Mouse (Mus musculus) B cell, adult 2 months (primary cell): ENCODE results near the gene Ugt1a2.

Experiments used
- DNase-seq, 2 experiments: peaks; one replicate each; pipeline ENCODE4 v3.0.0; 2022

Ugt1a2 gene

GRCm38 (mm10) chr1:88259643-88260024 is 59.2 kb downstream of the Ugt1a2 start:
- DNase-seq: no peak

DNA sequence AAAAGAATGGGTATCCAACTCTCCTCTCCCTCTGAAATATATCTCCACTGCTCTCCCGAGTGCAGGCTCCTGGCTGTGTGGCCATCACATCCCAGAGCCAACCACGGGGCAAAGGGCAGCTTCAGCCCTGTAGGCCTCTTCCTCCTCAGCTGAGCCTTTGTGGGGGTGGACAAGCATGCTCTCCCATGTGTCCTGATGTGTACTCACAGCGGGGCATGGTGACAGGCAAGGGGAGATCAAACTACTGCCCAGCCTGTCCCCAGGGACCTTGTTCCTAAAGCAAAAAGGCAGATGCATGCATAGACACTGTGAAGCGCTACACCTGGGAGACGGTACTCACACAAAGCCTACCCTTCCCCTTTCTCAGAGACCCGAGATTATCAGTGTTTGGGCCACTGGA is 59.7 kb downstream of the Ugt1a2 start:
- no peak for DNase-seq

DNA sequence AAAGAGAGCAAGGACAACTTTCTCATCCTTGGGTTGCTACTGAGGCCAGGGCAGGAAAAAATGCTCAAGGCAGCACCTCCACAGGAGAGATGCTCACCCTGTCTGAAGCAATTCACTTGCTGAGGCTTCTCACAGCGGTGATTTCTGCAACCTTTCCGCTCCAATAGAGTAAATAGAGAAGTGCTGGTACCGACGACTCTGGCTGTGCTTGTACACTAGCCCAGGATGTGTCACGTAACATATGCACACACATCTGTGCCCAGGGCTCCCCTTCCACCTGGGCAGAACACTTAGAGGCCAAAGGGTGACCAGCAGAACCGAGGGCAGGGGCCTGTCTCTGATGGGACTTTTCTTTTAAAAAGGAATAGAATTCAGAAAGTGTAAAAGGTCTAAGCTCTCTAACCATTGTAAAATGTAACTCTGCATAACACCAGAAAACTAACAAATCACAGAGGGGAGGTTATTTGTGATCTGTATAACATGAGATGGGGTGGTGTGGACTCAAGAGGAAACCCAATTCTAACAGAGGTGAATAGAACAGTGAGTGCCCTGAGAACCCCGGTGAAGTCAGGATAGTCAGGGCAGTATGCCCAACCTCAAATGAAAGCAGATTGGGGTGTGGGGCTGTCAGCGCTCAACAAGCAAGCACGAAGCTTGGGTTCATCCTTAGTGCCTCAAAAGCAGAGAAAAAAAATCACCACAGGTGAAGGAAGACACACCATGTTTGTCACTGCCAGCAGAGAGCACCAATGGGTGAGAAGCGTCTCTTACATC is 60.4 kb downstream of the Ugt1a2 start:
- DNase-seq: no peak

DNA sequence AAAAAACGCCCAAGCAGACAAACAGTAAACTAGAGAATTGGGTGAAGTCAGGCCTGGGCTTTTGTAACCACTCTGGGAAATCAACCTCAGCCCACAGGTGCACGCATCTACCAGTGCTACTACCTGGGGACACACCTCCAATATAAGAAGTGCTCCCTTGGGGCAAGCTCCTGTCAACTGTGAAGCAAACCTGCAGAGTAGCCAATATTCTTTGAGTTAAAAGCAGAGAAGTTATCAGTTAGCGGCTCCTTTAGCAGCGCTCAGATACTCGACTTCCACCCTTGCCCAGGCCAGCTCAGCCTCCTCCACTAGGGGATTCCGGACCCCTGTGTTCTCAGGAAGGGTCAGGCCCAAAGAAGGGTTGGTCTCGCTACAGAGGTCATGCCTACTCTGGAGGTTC is 61.3 kb downstream of the Ugt1a2 start:
- DNase-seq: no peak

GRCm38 (mm10) chr1:88262255-88262654 is 61.9 kb downstream of the Ugt1a2 start:
- no peak for DNase-seq

DNA sequence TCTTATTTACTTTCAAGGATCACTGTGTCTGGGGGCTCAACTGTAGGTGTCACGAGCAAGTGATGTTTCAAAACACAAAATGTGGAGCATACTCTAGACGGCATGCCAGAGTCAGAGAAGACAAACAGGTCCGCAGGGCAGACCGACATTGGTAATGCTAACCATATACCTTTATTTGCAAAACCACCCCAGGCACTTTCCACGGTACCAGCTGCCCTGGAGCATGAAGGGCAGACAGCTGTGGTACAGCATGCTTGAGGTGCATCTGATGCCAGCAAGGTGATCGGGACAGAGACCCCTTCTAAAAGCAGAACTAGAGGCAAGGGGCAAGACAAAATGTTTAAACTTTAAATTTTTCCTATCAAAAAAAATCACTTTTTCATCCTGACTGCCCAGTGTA is 62.6 kb downstream of the Ugt1a2 start:
- DNase-seq: no peak

GRCm38 (mm10) chr1:88263778-88264177 is 63.4 kb downstream of the Ugt1a2 start:
- DNase-seq: no peak

GRCm38 (mm10) chr1:88264237-88264868 is 64.0 kb downstream of the Ugt1a2 start:
- DNase-seq: no peak

- no peak for DNase-seq
Observed at GRCm38 (mm10) chr1:88264869-88265240, 64.5 kb downstream of the Ugt1a2 start.

DNA sequence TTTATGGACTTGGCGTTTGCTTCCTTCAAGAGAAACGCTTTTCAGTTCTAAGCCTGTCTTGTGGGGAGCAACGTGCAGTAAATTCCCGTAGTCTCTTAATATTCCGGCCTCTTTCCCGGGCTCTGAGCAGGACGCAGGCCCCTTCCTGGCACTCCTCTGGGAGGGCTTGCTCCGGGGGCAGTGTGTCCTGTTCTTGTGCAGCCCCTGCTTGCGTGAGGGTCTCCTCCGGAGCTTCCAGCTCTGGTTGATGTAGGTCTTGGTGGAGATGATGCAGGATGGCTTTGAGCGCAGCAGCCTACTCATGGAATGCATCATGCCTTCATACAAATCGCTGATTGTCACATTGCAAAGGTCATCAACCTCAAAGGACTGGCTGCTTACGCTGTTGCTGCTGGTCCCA is 65.7 kb downstream of the Ugt1a2 start:
- DNase-seq: no peak

DNA sequence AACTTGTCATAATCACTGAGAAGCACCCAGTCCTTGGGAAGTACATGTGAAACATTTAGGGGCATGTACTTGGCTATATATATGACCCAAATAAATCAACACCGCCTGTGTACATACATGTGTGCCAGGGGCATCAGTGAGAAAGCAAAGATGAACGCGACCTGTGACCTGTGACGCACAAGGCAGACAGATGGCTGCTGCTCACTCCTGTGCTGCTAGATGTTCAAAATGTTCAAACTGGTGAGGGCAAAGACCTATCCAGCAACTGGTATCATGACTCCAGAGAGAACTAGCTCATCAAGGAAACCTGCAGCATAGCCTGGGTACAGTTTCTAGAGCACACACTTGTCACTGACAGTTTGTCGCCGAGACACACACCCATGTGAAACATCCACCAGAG is 67.1 kb downstream of the Ugt1a2 start:
- no peak for DNase-seq

DNA sequence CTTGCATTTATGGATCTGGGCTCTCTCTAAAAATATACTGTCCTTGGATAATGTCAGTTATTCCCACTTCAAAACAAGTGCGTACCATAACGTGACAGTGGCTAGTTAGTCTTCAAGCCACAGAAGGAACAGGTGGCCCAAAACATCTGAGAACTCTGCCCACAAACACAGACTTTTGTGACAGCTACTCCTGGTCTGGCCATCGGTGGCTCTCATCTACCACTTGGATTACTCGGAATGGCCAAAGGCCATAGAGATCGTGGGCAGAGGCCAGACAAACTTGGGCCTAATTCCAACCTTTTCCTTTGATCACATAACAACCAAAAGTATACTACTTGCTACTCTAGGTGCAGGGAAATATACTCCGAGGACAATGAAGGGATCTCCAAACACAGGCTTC is 67.7 kb downstream of the Ugt1a2 start:
- DNase-seq: no peak
